Mouse (Mus musculus): ENCODE results near the gene Ndufs5. TPM values are rescaled to one million over a fixed set of nuclear protein-coding genes. Genes with fewer than 3 reads are reported as not detected.

Ndufs5 gene
- polyA plus RNA-seq, 1 experiment from 2014 or later: 330 TPM

DNA sequence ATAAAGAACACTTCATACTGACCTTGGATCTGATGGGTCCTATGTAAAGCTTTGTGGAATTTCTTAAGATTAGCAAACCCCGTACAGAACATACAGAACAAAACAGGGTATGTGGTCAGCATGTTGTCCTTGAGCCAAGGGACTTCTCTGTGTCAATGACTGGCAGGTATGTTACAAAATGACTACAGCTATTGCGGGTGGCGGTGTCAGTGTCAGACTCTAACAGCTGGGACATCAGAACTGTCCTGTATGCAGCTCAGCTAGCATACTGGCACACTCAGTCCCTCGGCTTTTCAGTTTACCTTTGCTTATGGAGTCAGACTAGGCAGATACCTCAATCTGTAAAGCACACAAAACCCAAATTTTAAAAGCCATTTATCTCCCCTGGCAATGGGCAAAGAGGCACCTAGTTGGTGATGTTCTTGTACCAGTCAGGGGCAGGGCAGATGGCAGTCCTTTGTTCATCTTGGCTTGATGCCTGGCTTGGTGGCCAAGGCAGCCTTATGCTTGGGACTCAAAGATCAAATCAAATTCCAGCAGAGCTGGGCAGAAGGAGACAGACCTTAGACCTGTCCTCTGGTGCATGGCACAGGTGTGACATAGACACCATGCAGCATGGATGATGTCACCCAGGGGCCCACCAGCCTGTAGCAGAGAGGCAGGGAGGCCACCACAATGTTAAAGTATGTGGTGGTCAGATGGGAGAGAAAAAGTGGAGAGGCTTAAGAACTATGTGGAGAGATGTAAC lies 14.3 kb upstream of the Ndufs5 start:
- H3K4me3 ChIP-seq: no peak overlapping the region
- WGBS: 93% methylated on average over 4 of the region's 4 CpGs

DNA sequence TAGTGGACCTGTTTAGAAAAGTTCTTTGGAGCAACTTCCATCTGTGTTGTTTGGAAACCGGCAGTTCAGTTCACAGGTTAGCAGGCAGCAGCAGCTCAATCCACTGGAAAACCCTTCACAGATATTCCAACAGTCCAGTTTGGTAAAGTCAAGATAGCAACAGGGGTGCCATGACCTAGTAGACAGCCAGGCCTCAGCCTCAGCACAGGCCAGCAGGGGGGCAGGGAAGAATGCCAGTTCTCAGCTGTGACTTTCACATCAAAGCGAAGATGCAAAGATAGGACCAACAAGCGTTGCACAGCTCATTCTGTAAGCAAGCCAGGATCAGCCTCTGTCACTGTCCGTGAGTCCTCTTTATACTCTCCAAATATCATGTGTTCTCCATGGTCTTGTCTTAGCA lies 3.8 kb upstream of the Ndufs5 start:
- no peak overlapping the region for H3K27ac ChIP-seq (replicated peaks)
- DNase-seq (ENCODE audit: low spot score): no peak
- 88% methylated on average over 4 of the region's 4 CpGs for WGBS

More for the DNA sequence above, 14.3 kb upstream of the Ndufs5 start:
- peaks cover 44% of the 10 kb centered on the region for H3K36me3 ChIP-seq
- DNase-seq (ENCODE audit: low spot score): no peak
- H3K4me1 ChIP-seq: no peaks in the 10 kb centered on the region
- no peak overlapping the region for H3K27ac ChIP-seq (replicated peaks)
- H3K9me3 ChIP-seq (replicated peaks): no peaks in the 10 kb centered on the region
- H3K27me3 ChIP-seq (ENCODE audit: low read depth, poor library complexity, severe bottlenecking): no peaks in the 10 kb centered on the region

DNA sequence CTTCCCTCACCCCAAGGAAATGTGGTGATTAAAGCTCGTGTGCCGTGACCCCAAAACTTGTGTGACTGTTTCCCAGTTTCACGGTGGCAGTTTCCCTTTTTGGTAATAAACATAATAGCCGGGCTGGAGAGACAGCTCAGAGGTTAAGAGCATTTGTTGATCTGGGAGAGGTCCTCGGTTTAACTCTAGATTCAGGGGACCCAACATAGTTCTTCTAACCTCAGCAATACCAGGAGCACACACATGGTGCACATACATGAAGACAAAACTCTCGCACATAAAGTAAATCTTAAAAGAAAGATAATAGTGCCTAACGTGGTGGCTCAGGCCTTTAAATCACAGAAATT lies 405 bp upstream of the Ndufs5 start:
- Histone ChIP-seq H3K4me1 (peaks cover 19% of the 10 kb centered on the region), H3K36me3 (peaks cover 22% of the 10 kb centered on the region), H3K9me3 (replicated peaks) (no peaks in the 10 kb centered on the region), H3K27me3 (ENCODE audit: low read depth, poor library complexity, severe bottlenecking) (no peaks in the 10 kb centered on the region), H3K27ac (replicated peaks) (peak overlapping the region; percentile 87), H3K4me3 (peak overlapping the region; percentile 86)
- no peak for DNase-seq (ENCODE audit: low spot score)
- WGBS: 35% methylated on average over 7 of the region's 7 CpGs

More for the DNA sequence above, 3.8 kb upstream of the Ndufs5 start:
- Histone ChIP-seq H3K9me3 (replicated peaks) (no peaks in the 10 kb centered on the region), H3K27me3 (ENCODE audit: low read depth, poor library complexity, severe bottlenecking) (no peaks in the 10 kb centered on the region), H3K4me3 (no peak overlapping the region), H3K4me1 (peaks cover 15% of the 10 kb centered on the region), H3K36me3 (no peaks in the 10 kb centered on the region)

DNA sequence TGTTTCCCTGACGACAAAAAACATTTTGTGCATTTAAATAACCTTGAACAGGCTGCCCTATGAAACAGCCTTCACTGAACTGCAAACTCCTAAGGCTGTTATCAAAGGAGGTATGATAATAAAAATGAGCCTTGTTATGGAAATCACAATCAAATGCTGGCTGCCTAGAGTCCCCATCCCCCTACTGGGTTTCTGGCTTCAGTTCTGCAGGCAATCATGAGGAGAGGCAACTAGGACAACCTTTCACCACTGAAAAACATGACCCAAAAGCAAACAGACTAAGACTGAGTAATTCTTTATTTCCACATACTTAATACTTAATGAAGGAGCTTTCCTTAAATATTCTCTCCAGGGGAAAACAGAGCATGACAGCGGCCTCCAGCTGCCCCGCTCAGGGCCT lies 5.6 kb downstream of the Ndufs5 start:
- Histone ChIP-seq H3K4me3 (no peak overlapping the region), H3K9me3 (replicated peaks) (no peaks in the 10 kb centered on the region), H3K27me3 (ENCODE audit: low read depth, poor library complexity, severe bottlenecking) (no peaks in the 10 kb centered on the region), H3K27ac (replicated peaks) (no peak overlapping the region), H3K4me1 (peaks cover 10% of the 10 kb centered on the region), H3K36me3 (peaks cover 43% of the 10 kb centered on the region)
- no peak for DNase-seq (ENCODE audit: low spot score)
- 96% methylated on average over 3 of the region's 3 CpGs for WGBS

DNA sequence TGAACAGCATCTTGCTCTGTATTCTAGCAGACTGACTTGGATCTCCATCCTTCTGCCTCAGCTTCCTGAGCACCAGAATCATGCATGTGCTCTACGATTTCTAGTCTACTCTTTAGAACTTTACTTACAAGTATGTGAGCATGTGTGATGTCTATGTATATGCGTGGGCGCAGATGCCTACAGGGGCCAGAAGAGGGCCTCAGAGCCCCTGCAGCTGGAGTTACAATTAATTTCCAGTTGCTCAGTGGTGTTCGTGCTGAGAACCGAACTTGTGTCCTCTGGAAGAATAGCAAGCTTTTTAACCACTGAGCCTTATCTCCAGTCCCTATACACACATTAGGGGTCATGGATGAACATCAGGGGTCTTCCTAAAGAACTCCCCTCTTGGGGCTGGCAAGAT lies 10.7 kb downstream of the Ndufs5 start:
- 89% methylated on average over 5 of the region's 5 CpGs for WGBS
- no peak overlapping the region for H3K4me3 ChIP-seq
- H3K4me1 ChIP-seq: no peaks in the 10 kb centered on the region
- peaks cover 12% of the 10 kb centered on the region for H3K36me3 ChIP-seq
- H3K27ac ChIP-seq (replicated peaks): no peak overlapping the region
- no peaks in the 10 kb centered on the region for H3K27me3 ChIP-seq (ENCODE audit: low read depth, poor library complexity, severe bottlenecking)
- H3K9me3 ChIP-seq (replicated peaks): no peaks in the 10 kb centered on the region
- no peak for DNase-seq (ENCODE audit: low spot score)

DNA sequence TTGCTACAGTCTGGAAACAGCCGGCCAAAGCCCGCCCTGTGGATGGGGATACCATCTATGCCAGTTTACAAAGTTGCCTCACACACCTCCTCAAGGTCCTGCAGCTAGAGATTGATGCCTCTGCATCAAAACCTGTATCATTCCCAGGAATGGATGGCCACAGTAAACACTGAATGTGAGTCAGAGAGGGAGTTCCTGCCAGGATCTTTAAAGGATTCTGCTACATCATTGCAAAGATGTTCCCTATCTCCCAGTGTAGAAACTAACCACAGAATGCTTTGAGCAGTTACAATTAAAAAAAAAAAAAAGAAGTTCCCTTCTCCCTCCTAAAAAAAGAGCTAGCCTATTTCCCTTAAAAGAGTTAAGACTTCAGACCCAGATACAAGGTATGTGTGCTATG lies 12.7 kb downstream of the Ndufs5 start:
- Histone ChIP-seq H3K27me3 (ENCODE audit: low read depth, poor library complexity, severe bottlenecking) (no peaks in the 10 kb centered on the region), H3K4me3 (no peak overlapping the region), H3K27ac (replicated peaks) (no peak overlapping the region), H3K9me3 (replicated peaks) (no peaks in the 10 kb centered on the region), H3K36me3 (no peaks in the 10 kb centered on the region), H3K4me1 (no peaks in the 10 kb centered on the region)
- DNase-seq (ENCODE audit: low spot score): no peak
- 87% methylated on average over 2 of the region's 2 CpGs for WGBS

DNA sequence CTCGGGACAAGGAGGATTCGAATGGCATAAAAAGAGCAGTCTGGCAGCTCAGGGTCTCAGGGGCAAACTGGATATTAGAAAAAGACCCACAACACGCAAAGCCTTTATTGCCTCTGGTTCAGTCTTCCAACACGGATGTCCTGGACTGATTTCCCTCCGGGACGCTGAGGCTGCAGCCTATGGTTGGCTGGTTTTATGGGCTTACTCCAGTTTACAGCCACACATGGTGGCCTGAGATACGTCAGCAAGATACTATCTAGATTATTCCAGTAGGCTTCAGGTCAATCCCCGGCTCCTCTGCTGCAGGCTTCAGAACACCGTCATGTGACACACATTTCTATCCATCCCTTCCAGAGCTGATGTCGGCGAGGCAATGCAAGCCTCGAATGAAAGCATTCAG lies 24.6 kb downstream of the Ndufs5 start:
- Histone ChIP-seq H3K4me1 (peaks cover 3% of the 10 kb centered on the region; the same call in 1 of the 2 replicates), H3K36me3 (no peaks in the 10 kb centered on the region), H3K4me3 (no peak overlapping the region), H3K9me3 (replicated peaks) (no peaks in the 10 kb centered on the region), H3K27me3 (ENCODE audit: low read depth, poor library complexity, severe bottlenecking) (no peaks in the 10 kb centered on the region), H3K27ac (replicated peaks) (no peak overlapping the region)
- DNase-seq (ENCODE audit: low spot score): no peak
- 89% methylated on average over 12 of the region's 12 CpGs for WGBS

DNA sequence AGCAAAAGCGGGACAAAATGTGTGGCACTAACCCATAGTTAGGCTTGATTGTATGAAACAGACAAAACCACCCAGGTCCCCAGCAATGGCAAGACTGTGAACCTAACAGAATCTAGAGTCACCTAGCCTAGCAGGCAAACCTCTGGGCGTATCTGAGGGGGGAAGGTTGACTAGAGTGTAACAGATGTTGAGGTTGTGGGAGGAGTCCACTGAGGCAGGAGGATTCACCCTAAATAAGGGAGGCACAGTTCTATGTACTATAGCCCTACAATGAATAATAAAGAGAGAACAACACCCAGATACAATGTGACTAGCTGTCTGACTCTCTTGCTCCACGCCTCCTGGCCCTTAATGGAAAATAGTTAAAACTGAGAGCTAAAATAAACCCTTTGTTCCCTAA lies 25.9 kb downstream of the Ndufs5 start:
- 87% methylated on average over 3 of the region's 3 CpGs for WGBS

DNA sequence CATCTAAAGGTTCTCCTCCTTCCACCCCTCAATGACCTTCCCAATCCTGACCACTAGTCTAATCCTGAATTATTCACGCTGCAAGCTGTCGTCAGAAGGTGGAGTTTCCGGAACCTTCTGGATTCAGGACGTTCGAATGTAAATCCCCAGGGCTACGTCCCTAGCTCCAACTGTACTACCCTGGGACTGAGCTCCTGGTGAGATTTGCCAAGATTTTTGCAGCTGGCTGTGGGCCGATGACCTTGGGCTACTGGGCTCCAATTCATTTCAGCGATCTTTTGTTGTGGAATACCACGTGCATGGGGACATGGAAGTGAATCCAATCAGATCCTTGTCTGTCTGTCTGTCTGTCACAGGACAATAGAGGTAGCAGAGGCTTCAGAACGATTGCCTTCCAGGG lies 27.7 kb downstream of the Ndufs5 start:
- Histone ChIP-seq H3K9me3 (replicated peaks) (no peaks in the 10 kb centered on the region), H3K27me3 (ENCODE audit: low read depth, poor library complexity, severe bottlenecking) (peaks cover 13% of the 10 kb centered on the region), H3K27ac (replicated peaks) (no peak overlapping the region), H3K4me3 (no peak overlapping the region), H3K4me1 (peaks cover 23% of the 10 kb centered on the region), H3K36me3 (no peaks in the 10 kb centered on the region)
- 84% methylated on average over 10 of the region's 10 CpGs for WGBS
- no peak for DNase-seq (ENCODE audit: low spot score)

More for the DNA sequence above, 25.9 kb downstream of the Ndufs5 start:
- no peak for DNase-seq (ENCODE audit: low spot score)
- Histone ChIP-seq H3K36me3 (no peaks in the 10 kb centered on the region), H3K27me3 (ENCODE audit: low read depth, poor library complexity, severe bottlenecking) (no peaks in the 10 kb centered on the region), H3K27ac (replicated peaks) (no peak overlapping the region), H3K4me1 (peaks cover 7% of the 10 kb centered on the region), H3K4me3 (no peak overlapping the region), H3K9me3 (replicated peaks) (no peaks in the 10 kb centered on the region)

DNA sequence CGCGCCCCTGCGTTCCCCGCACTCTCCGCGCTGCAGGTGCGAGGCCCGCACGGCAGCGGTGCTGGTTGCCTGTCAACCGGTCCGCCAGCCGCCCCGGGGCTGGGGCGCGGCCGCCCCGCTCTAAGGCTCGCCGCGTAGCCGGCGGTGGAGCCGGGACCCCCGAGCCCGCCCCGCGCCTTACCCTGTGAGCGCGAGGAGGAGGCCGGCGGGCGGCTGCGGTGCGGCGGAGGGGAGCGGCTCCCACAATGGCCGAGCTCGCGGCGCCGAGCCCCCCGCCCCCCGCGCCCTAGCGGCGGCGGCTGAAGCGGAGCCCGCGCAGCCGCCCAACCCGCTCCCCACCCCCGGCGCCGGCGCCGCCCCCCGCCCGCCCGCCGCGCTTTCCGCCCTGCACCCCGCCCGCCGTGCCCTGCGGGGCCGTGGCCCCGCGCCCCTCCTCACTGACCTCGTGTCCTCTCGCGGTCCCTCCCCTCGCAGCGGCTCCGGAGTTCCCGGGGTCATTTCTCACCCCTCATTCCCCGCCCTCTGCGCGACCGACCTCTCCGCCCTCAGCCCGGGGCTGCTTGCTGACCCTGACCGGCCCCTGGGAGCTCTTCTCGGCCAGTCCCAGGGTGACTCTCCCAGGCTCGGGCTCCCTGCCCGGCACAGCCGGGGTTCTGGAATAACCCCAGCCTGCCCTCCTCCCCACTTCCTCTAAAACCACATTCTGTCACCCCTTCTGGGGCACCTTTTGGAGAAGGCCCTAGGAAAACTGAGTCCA lies 30.8 kb downstream of the Ndufs5 start:
- H3K36me3 ChIP-seq: peaks cover 15% of the 10 kb centered on the region
- DNase-seq (ENCODE audit: low spot score): peak; percentile 78
- WGBS: under 1% methylated on average over 46 of the region's 89 CpGs
- H3K4me3 ChIP-seq: peak overlapping the region; percentile 84
- peaks cover 18% of the 10 kb centered on the region for H3K27me3 ChIP-seq (ENCODE audit: low read depth, poor library complexity, severe bottlenecking)
- peak overlapping the region; percentile 91 for H3K27ac ChIP-seq (replicated peaks)
- peaks cover 25% of the 10 kb centered on the region for H3K4me1 ChIP-seq
- no peaks in the 10 kb centered on the region for H3K9me3 ChIP-seq (replicated peaks)

DNA sequence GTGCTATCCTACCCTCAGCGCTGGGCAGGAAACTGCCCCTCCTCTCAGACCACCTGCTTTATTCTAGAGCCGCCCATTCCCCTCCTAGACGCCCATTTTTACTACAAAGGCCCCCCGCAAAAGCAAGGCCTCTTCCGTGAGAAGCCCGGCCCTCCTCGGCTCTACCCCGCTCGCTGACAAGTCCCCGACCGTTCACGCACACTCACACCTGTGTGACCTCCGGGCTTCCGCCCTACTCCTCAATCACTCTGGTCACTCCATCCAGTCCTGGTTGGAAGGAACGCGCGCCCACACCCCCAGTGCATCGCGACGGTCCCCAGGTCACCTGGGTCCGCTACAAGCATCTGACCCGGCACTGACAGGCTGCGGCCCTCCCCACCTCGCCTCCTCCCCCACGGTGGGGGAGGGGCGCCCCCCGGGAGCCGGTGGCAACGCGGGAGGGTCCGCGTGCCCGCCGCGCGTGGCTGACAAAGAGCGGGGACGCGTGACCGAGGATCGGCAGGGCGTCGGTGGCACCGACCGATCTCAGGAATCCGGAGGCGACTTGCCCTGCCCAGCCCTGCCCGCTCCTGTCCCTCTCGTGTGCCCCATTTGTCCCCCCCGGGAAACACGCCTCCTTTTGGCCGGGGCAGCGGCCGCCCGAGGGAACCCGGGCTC lies 31.5 kb downstream of the Ndufs5 start:
- Histone ChIP-seq H3K27ac (replicated peaks) (peak overlapping the region; percentile 91), H3K27me3 (ENCODE audit: low read depth, poor library complexity, severe bottlenecking) (peaks cover 18% of the 10 kb centered on the region), H3K4me3 (peak overlapping the region; percentile 84), H3K36me3 (peaks cover 21% of the 10 kb centered on the region), H3K9me3 (replicated peaks) (no peaks in the 10 kb centered on the region), H3K4me1 (peaks cover 25% of the 10 kb centered on the region)
- DNase-seq (ENCODE audit: low spot score): peak; percentile 42
- 2% methylated on average over 56 of the region's 56 CpGs for WGBS

DNA sequence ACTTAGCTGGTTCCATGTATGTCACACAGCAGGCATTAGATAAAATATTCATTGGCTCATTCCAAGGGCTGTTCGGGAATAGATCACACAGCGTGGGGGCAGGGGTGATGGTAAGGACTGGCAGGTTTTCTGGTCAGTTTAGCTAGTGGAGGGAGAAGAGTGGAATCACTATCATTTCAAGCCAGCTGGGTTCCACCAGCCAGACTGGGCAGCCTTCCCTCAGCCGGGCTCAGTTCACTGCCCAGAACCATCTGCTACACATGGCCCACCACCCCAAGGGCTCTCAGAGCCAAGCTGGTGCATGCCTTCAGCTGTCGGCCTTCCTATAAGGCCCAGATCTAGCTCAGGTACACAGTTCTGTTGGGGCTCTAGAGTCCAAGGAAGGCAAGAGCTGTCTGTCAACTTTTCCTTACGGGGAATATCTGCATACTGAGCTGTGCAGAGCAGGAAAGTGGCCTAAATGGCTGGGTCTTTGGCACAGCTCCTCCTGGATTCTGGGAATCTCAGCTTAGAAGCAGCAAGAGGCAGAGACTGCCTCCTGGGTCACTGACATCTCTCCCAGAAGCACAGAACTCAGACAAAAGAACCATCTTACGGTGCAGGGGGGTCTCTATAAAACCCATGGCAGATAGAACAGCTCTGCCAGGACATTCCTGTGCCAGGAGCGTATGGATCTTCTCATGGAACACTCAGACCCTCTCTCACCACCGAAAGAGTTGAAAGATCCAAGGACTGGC lies 32.3 kb downstream of the Ndufs5 start:
- Histone ChIP-seq H3K36me3 (peaks cover 23% of the 10 kb centered on the region), H3K4me3 (peak overlapping the region; percentile 84), H3K4me1 (peaks cover 25% of the 10 kb centered on the region), H3K9me3 (replicated peaks) (no peaks in the 10 kb centered on the region), H3K27ac (replicated peaks) (0 out of 2 replicates have a peak overlapping the region, but pooled peaks have one; percentile 91), H3K27me3 (ENCODE audit: low read depth, poor library complexity, severe bottlenecking) (peaks cover 18% of the 10 kb centered on the region)
- DNase-seq (ENCODE audit: low spot score): no peak
- 60% methylated on average over 8 of the region's 8 CpGs for WGBS

Measured in midbrain, embryonic 10.5 days (tissue).